Mouse (Mus musculus): ENCODE measurements around the gene Dbt.

- TF ChIP-seq CTCF (IDR thresholded peaks at IDR 0.05) (no peak), POLR2A (IDR thresholded peaks at IDR 0.05; ENCODE audit: insufficient read depth, low read depth, low read length) (no peak), EP300 (IDR thresholded peaks at IDR 0.05; ENCODE audit: insufficient read depth, low read depth, low read length) (no peak)
These were observed 69.3 kb downstream of the Dbt start for GRCm38 (mm10) chr3:116582201-116582600.
